Mouse (Mus musculus) spleen, adult 12 weeks (tissue): ENCODE data around the gene Tmem177.

ENCODE experiments used
- DNase-seq: peaks from one replicate; pipeline ENCODE4 v3.0.0; 2022; ENCODE audit warnings: low spot score

The Tmem177 gene

DNA sequence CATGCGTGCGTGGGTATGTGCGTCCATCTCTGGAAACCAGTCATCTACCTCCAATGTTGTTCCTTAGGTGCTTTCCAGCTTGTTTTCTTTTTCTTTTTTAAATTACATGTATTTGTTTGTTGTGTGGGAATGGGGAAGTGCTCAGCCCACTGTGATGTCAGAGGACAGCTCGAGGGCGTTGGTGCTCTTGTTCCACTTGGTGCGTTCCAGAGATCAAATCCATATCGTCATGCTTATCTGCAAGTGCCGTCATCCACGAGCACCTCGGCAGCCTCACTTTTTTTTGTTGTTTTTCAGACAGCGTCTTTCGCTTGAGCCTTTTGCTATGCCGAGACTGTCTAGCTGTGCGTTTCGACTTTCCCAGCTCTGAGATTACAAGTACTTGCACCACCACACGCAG lies 23.7 kb downstream of the Tmem177 start:
- DNase-seq: no peak

- DNase-seq: no peak
Measured at GRCm38 (mm10) chr1:119886320-119886719, 26.7 kb downstream of the Tmem177 start.

GRCm38 (mm10) chr1:119884272-119884671 lies 28.7 kb downstream of the Tmem177 start:
- no peak for DNase-seq

DNA sequence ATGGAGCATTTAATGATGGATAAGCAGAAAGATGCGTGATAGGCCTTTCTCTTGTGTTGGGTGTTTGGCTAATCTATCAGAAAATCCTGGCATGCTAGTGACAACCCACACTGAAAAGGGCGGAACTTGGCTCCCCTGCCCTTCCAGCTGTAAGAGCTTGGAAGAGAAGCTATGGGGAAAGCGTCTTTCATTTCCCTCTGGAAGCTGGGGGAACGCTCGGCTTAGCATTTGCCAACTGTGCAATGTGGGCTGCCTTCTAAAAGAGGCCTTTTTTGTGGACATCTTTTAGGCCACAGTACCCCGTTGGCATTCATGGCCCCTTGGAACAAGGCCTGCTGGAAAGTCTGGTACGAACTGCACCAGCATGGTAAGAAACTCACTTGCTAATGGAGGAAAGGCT lies 34.1 kb downstream of the Tmem177 start:
- DNase-seq: no peak

GRCm38 (mm10) chr1:119877469-119877868 lies 35.5 kb downstream of the Tmem177 start:
- DNase-seq: no peak

DNA sequence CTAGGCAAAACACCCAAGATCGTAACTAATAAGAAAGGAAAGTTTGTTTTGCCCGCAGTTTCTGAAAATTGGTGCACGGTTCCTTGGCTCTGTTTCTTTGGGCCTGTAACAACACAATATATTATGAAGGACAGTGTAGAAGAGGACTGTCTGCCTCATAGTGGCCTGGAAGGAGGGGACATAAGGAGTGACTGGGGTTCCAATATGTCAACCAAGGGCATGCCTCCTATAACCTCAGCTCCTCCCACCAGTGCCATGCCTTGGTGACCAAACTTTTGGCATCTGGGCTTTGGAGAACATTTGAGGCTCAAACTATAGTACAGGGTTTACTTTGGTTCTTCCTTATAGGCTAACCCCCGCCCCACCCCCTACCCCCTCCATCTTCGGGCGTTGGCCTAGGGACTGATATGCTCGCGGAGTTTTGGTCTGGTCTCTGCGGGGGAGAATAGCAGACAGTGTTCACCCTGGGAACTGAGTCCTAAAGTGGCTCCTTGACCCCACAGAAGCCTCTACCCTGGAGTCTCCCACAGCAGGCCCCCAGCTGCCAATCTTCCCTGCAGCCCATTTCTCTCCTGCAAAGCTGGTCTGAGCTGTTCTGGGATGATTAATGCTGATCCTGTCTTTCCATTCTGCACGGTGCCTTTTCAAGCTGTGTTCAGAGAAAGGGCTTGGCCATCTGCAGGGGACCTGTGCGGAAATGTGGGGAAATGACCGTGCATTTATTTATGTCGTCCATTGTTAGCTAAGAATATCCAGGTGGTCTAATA lies 44.4 kb downstream of the Tmem177 start:
- no peak for DNase-seq

DNA sequence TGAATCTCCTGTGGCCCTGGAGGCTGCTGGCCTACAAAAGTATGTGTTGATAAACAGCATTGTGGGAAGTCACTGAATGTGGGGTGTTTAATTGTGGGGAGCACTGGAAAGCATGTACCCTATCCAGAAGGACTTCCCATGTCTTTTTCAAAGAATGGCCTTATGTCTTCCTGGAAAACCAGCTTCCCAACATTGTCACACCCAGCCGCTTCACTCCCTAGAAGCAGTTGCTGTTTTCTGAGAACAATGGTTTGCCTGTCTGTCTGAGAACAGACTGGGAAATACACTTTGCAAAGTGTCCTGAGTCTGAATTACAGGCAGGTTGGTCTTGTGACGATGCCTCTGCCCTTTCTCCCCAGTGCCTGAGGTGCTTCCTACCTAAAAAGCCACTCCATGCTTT lies 45.7 kb downstream of the Tmem177 start:
- DNase-seq: no peak

- DNase-seq: no peak
Measured at GRCm38 (mm10) chr1:119865311-119865710, 47.7 kb downstream of the Tmem177 start.

- no peak for DNase-seq
Measured at GRCm38 (mm10) chr1:119863507-119864296, 49.3 kb downstream of the Tmem177 start.

DNA sequence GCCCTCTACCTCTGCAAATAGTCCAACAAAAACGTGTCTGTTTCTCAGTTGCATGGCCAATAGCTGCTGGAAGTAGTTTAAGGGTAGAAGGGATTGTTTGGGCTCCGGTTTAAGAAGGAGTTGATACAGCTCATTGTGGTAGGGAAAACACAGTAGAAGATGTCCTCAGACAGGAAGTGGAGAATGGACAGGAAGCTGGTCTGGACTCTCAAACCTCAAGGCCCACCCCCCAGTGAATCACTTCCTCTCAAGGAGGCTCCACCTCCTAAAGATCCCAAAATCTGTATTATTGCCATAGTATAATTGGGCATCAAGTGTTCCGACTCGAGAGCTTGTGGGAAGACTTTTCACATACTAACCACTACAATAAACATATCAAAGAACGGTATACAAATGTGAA lies 53.4 kb downstream of the Tmem177 start:
- DNase-seq: no peak
